Mouse (Mus musculus) limb, embryonic 11.5 days (tissue): ENCODE data around the gene 4930558K02Rik. TPM values are rescaled to one million over a fixed set of nuclear protein-coding genes. Genes with fewer than 3 reads are reported as not detected.
A peak's percentile ranks its signal among the peaks of the same experiment; 100 is the strongest.

Experiments used
- ATAC-seq: fragments of 200-750 bp; cut with Nextera tagmentation; 2 replicates; pipeline ENCODE4 v1.8.0; 2017; ENCODE audit warnings: low read depth; ENCODE audit not compliant: insufficient number of reproducible peaks, low FRiP score, low TSS enrichment
- DNase-seq: peaks from one replicate; pipeline ENCODE4 v3.0.0-alpha.2; 2015; ENCODE audit warnings: low spot score
- H3K27ac ChIP-seq: fragments of 300-500 bp; sonication (generic); replicated peaks from 2 replicates; pipeline ENCODE4 v1.5.1; 2014; ENCODE audit warnings: low read depth, mild to moderate bottlenecking, low read length
- H3K27me3 ChIP-seq: fragments of 300-500 bp; sonication (generic); 2 replicates; pipeline ENCODE4 v1.6.1; 2014; ENCODE audit warnings: mild to moderate bottlenecking, low read length, mixed read lengths; ENCODE audit not compliant: control insufficient read depth, insufficient read depth
- H3K36me3 ChIP-seq: fragments of 300-500 bp; sonication (generic); 2 replicates; pipeline ENCODE4 v1.6.1; 2014; ENCODE audit warnings: mild to moderate bottlenecking, low read length, moderate library complexity, mixed read lengths; ENCODE audit not compliant: control insufficient read depth, insufficient read depth
- H3K4me1 ChIP-seq: fragments of 300-500 bp; sonication (generic); 2 replicates; pipeline ENCODE4 v1.6.1; 2014; ENCODE audit warnings: low read length, mixed read lengths; ENCODE audit not compliant: control insufficient read depth, insufficient read depth
- H3K4me2 ChIP-seq: fragments of 300-500 bp; sonication (generic); 2 replicates; pipeline ENCODE4 v1.6.1; 2014; ENCODE audit warnings: low read depth, mild to moderate bottlenecking, moderate library complexity; ENCODE audit not compliant: severe bottlenecking
- H3K4me3 ChIP-seq: fragments of 300-500 bp; sonication (generic); 2 replicates; pipeline ENCODE4 v1.5.1; 2014; ENCODE audit warnings: low read depth, low read length
- H3K9ac ChIP-seq: fragments of 300-500 bp; sonication (generic); 2 replicates; pipeline ENCODE4 v1.6.1; 2014; ENCODE audit warnings: mild to moderate bottlenecking, low read length
- H3K9me3 ChIP-seq: fragments of 300-500 bp; sonication (generic); 2 replicates; pipeline ENCODE4 v1.6.1; 2016; ENCODE audit warnings: low read length; ENCODE audit not compliant: control insufficient read depth
- WGBS: fragments of 180-500 bp; shearing (Covaris S2); extraction: QIAGEN DNeasy Blood & Tissue Kit; methylation state at CpG from one replicate; pipeline ENCODE4 v1.1.7; 2014; 5-methylcytosine and 5-hydroxymethylcytosine counted together
- polyA plus RNA-seq: library from polyadenylated mRNA; unstranded; fragments of >200 nt; fragmentation: Nextera tagmentation; extraction: Ambion mirVana; gene quantifications from 2 replicates; pipeline ENCODE4 v1.2.1, GENCODE M21; 2014

Gene 4930558K02Rik
- polyA plus RNA-seq, 1 experiment from 2014 or later, result not detected

GRCm38 (mm10) chr1:162013561-162013960 is 34.1 kb upstream of the 4930558K02Rik start:
- Histone ChIP-seq H3K4me1 (peaks cover 52% of the 10 kb centered on the region), H3K36me3 (no peaks in the 10 kb centered on the region), H3K9me3 (no peaks in the 10 kb centered on the region), H3K27ac (peak overlapping the region; percentile 100), H3K4me2 (no peak overlapping the region), H3K27me3 (no peaks in the 10 kb centered on the region), H3K9ac (no peak overlapping the region), H3K4me3 (no peak overlapping the region)
- DNase-seq, result no peak
- ATAC-seq, result no peak
- 68% methylated on average over 4 of the region's 4 CpGs for WGBS

GRCm38 (mm10) chr1:162011523-162012245 is 32.2 kb upstream of the 4930558K02Rik start:
- no peak overlapping the region for H3K4me3 ChIP-seq
- peak overlapping the region; percentile 3; the same call in 1 of the 2 replicates for H3K27ac ChIP-seq
- H3K27me3 ChIP-seq, result no peaks in the 10 kb centered on the region
- H3K4me2 ChIP-seq, result no peak overlapping the region
- no peaks in the 10 kb centered on the region for H3K36me3 ChIP-seq
- H3K9ac ChIP-seq, result no peak overlapping the region
- no peak for DNase-seq
- ATAC-seq, result no peak
- 79% methylated on average over 16 of the region's 16 CpGs for WGBS
- H3K9me3 ChIP-seq, result no peaks in the 10 kb centered on the region
- peaks cover 55% of the 10 kb centered on the region for H3K4me1 ChIP-seq

GRCm38 (mm10) chr1:162009086-162009485 is 29.6 kb upstream of the 4930558K02Rik start:
- no peaks in the 10 kb centered on the region for H3K27me3 ChIP-seq
- peak overlapping the region; percentile 98 for H3K27ac ChIP-seq
- H3K4me1 ChIP-seq, result peaks cover 56% of the 10 kb centered on the region
- H3K9ac ChIP-seq, result peak overlapping the region; percentile 47
- no peak overlapping the region for H3K4me2 ChIP-seq
- H3K36me3 ChIP-seq, result no peaks in the 10 kb centered on the region
- no peaks in the 10 kb centered on the region for H3K9me3 ChIP-seq
- ATAC-seq (no peak), DNase-seq (peak; percentile 52)
- 38% methylated on average over 8 of the region's 8 CpGs for WGBS
- H3K4me3 ChIP-seq, result no peak overlapping the region

- DNase-seq, result peak; percentile 70
- Histone ChIP-seq H3K27ac (peak overlapping the region; percentile 98), H3K9ac (peak overlapping the region; percentile 47)
Observed at GRCm38 (mm10) chr1:162008631-162009067, 29.2 kb upstream of the 4930558K02Rik start.

GRCm38 (mm10) chr1:162008208-162008607 is 28.8 kb upstream of the 4930558K02Rik start:
- Histone ChIP-seq H3K36me3 (no peaks in the 10 kb centered on the region), H3K4me3 (no peak overlapping the region), H3K4me1 (peaks cover 53% of the 10 kb centered on the region), H3K4me2 (no peak overlapping the region), H3K9me3 (no peaks in the 10 kb centered on the region), H3K27ac (peak overlapping the region; percentile 98), H3K27me3 (no peaks in the 10 kb centered on the region), H3K9ac (peak overlapping the region; percentile 47)
- 9% methylated on average over 4 of the region's 4 CpGs for WGBS
- peak; percentile 75; the same call in 1 of the 2 replicates for ATAC-seq
- no peak for DNase-seq

More at GRCm38 (mm10) chr1:162008631-162009067, 29.2 kb upstream of the 4930558K02Rik start:
- Histone ChIP-seq H3K4me2 (no peak overlapping the region), H3K36me3 (no peaks in the 10 kb centered on the region), H3K4me1 (peaks cover 58% of the 10 kb centered on the region), H3K4me3 (no peak overlapping the region), H3K9me3 (no peaks in the 10 kb centered on the region), H3K27me3 (no peaks in the 10 kb centered on the region)
- ATAC-seq, result peak; percentile 52
- WGBS, result 19% methylated on average over 8 of the region's 8 CpGs

- DNase-seq, result no peak
- Histone ChIP-seq H3K4me1 (peaks cover 62% of the 10 kb centered on the region), H3K4me3 (no peak overlapping the region), H3K9ac (no peak overlapping the region), H3K36me3 (no peaks in the 10 kb centered on the region), H3K9me3 (no peaks in the 10 kb centered on the region), H3K27ac (peak overlapping the region; percentile 98), H3K27me3 (no peaks in the 10 kb centered on the region), H3K4me2 (no peak overlapping the region)
- no peak for ATAC-seq
- 63% methylated on average over 9 of the region's 9 CpGs for WGBS
Observed at GRCm38 (mm10) chr1:162006109-162006508, 26.7 kb upstream of the 4930558K02Rik start.

- WGBS, result 53% methylated on average over 23 of the region's 23 CpGs
- DNase-seq, result peak; percentile 46
- no peak overlapping the region for H3K4me2 ChIP-seq
Observed at GRCm38 (mm10) chr1:162004821-162005770, 25.7 kb upstream of the 4930558K02Rik start.

GRCm38 (mm10) chr1:162004518-162004780 is 25.0 kb upstream of the 4930558K02Rik start:
- ATAC-seq, result no peak

More at GRCm38 (mm10) chr1:162004821-162005770, 25.7 kb upstream of the 4930558K02Rik start:
- Histone ChIP-seq H3K27ac (peak overlapping the region; percentile 90), H3K4me3 (no peak overlapping the region; the same call in 1 of the 2 replicates), H3K27me3 (no peaks in the 10 kb centered on the region), H3K36me3 (no peaks in the 10 kb centered on the region), H3K9me3 (no peaks in the 10 kb centered on the region), H3K4me1 (peaks cover 68% of the 10 kb centered on the region), H3K9ac (peak overlapping the region; percentile 52)
- ATAC-seq, result no peak

More at GRCm38 (mm10) chr1:162004518-162004780, 25.0 kb upstream of the 4930558K02Rik start:
- Histone ChIP-seq H3K27me3 (no peaks in the 10 kb centered on the region), H3K9ac (peak overlapping the region; percentile 52), H3K36me3 (no peaks in the 10 kb centered on the region), H3K9me3 (no peaks in the 10 kb centered on the region), H3K4me1 (peaks cover 64% of the 10 kb centered on the region), H3K27ac (peak overlapping the region; percentile 90), H3K4me2 (no peak overlapping the region), H3K4me3 (no peak overlapping the region)
- no peak for DNase-seq
- WGBS, result 40% methylated on average over 7 of the region's 7 CpGs
